Mouse (Mus musculus) ES-CJ7 (cell line): Measurements from ENCODE around the gene Gm45234.
"Not testable (repeated sequence)": the region's sequence is repeated elsewhere in the genome, so short reads cannot be mapped to it uniquely, and the experiment has no call there.

ENCODE experiments used
- DNase-seq: peaks from one replicate; pipeline ENCODE4 v3.0.0; 2011; ENCODE audit warnings: low read depth, low spot score

The Gm45234 gene

DNA sequence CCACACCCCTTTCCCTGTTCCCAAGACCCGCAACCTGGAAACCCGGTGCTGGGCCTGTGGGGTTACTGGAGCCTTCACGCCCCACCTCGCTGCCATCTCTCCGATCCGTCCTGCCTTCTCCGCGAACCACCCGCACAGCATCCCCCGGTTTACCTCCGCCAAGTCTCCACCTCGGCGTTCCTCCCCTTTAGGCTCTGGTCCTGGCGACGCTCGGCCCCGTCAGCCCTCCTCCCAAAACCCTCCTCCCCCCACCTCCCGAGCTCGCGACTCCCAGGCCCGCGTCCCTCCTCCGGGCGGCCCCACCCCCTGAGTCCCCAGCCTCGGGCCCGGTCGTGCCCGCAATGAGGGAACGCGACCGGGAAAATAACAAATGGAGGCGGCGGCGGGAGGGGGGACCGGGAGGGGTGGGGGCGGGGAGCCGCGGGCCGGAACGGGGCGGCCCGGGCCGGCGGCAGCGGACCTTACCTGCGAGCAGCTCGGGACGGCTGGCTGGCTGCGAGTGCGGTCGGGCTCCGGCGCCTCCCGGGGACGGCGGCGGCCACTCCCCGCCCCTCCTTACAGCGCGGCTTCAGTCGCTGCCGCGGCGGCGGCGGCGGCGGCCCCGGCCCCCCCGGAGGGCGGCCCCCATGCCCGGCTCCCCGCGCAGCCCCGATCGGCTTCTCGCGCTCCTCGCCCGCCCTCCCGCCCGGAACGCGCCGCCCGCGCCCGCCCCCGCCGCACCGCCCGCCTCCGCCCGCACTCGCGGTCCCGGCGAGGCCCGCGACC, at the start of gene Gm45234, which contains the start of gene Atn1:
Gm45234 (minus strand) TSS at position 191 of the 765 bp plus-strand sequence.
Atn1 (minus strand) TSS at position 694 of the 765 bp plus-strand sequence.
- DNase-seq, result peak; percentile 78

DNA sequence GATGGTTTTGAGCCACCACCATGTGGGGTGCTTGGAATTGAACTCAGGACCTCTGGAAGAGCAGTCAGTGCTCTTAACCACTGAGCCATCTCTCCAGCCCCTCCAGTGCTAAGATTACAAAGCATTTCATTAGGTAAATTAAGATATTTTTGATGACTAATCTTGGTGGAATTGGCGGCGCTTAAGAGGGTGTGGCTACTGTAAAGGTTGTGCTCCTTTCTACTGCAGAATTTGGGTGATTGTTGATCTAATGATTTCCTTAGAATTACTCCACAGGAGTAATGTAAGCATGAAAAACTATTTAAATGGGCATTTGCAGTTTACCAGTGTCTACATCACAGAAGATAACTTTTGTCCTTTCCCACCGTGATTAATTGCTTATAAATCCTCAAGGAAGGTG, 48.5 kb upstream of the Gm45234 start:
- DNase-seq, result peak; percentile 64

DNA sequence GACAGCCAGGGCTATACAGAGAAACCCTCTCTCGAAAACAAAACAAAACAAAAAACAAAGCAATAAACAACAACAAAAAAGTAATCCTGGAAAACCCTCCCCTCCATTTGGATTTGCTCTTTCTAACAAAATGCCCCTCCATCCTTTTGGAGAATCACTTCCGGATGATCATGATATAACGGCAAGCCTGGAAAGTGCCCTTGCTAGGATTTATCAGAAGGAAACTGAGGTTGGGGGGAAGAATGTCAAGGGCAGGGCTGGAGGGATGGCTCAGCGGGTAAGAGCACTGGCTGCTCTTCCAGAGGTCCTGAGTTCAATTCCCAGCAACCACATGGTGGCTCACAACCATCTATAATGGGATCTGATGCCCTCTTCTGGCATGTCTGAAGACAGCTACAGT, 47.9 kb upstream of the Gm45234 start:
- DNase-seq, result not testable (repeated sequence)

DNA sequence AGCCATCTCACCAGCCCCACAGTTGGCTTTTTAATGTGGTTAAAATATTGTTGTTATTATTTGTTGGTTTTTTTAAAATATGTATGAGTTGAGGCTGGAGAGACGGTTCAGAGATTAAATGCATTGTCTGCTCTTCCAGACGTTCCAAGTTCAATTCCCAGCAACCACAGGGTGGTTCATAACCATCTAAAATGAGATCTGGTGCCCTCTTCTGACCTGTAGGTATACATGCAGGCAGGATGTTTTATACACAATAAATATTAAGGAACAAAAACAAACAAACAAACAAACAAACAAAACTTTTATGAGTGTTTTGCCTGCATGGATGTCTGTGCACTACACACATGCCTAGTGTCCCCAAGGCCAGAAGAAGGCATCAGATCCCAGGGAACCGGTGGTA, 47.2 kb upstream of the Gm45234 start:
- DNase-seq, result peak; percentile 68

- peak; percentile 85 for DNase-seq
These were observed 46.6 kb upstream of the Gm45234 start for GRCm38 (mm10) chr6:124802400-124802799.

DNA sequence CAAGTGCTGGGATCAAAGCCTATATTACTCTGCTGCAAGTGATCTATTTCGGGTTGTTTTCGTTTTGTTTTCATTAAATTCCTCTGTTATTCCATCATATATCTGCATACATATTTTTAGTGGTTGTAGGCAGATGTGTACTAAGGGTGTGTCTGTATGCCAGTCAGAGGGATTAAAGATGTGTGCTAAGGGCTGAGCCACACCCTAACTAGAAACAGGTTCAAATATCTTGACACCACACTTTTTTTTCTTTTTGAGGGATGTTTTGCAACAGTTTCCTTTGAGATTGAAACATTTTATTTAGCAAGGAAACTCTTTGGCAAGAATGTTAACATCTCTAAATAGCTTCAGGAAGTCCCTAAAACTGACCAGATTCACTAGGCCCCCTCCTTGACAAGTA, 40.4 kb upstream of the Gm45234 start:
- DNase-seq, result no peak

- DNase-seq, result no peak
These were observed 40.0 kb upstream of the Gm45234 start for GRCm38 (mm10) chr6:124795781-124796180.

DNA sequence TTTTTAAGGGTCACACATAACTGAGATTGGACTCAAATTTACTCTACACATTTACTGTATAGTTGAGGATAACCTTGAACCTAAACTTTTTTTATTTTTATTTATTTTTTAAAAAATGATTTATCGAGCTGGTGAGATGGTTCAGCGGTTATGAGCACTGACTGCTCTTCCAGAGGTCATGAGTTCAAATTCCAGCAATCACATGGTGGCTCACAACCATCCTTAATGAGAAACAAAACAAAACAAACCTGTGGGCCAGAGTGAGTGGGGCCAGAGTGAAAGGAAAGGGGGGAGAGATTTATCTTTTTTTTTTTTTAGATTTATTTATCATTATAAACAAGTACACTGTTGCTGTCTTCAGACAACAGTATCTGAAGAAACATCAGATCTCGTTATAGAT, 36.1 kb upstream of the Gm45234 start:
- no peak for DNase-seq

DNA sequence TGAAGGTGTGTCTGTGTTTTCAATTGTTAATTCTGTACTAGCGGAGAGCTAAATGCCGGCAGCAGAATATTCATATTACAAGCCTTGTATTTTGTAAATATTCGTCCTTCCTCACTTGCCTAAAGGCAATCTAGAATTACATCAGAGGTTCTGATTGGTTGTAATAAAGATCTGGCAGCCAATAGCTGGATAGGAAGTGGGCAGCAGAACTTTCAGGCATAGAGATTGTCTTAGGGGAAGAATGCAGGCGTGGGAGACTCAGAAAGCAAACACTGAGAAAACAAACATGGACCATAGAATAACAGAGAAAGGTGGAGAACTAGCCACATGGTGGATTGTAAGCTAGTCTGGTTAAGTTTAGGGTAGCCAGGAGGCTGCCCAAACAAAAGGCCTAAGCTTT, 34.3 kb upstream of the Gm45234 start:
- DNase-seq, result no peak

- peak; percentile 91 for DNase-seq
These were observed 33.7 kb upstream of the Gm45234 start for GRCm38 (mm10) chr6:124789519-124789918.

DNA sequence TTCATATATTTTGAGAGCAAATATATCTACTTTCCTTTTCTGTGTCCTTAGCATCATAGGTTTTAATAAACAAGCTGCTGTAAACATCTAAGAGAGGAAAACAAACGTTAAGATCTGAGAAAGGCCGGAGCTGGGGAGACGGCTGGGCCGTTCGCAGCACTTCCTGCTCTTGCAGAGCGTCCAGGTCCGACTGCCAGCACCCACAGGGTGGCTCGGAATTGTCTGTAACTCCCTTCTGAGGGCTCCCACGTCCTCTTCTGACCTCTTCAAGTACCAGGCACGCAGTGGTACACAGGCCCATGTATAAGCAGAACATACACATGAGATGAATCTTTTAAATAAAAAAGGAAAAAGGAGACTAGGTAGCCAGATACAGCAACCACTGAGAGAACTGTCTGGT, 31.9 kb upstream of the Gm45234 start:
- DNase-seq, result no peak

DNA sequence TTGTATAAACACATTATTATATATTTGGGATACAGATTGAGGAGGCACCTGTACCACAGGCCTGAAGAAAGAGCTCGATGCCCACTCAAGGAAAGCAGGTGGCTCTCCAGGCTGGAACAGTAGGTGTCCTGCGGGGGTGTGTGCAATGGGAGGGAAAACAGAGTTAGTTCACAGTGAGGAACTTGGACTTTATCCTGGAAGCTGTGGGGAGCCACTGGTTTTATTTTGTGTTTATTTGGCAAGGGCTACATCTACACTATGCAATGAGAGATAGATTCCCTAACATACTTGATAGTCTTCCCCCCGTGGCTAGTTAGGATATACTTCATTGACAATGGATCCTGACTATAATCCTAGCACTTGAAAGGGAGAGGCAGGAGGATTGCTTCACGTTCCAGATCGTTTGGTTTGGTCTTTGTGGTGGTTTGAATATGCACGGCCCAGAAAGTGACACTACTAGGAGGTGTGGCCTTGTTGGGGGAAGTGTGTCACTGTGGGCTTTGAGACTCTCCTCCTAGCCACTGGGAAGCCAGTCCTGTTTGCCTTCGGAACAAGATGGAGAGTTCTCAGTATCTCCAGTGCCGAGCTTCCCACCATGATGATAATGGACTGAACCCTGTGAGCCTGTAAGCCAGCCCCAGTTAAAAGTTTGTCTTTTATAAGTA, 31.1 kb upstream of the Gm45234 start:
- DNase-seq, result no peak

DNA sequence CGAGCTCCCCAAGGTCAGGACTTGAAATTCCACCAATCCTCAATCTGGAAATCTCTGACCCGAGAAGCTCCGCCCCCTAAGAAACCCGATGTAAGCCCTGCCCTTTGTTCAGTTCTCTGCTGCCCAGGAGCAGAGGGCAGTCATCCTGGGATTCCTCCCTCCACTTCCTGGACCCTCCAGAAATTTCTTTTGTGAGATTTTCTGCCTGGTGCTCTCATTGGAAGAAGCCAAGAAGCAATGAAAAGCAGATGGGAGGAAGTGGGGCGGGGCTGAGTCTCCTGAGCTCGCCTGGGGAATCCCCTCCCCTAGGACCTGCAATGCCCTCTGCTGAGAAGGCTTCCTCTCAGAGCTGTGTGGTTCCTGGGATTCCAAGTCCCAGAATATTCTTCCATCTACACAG, 26.6 kb upstream of the Gm45234 start:
- peak; percentile 94 for DNase-seq

DNA sequence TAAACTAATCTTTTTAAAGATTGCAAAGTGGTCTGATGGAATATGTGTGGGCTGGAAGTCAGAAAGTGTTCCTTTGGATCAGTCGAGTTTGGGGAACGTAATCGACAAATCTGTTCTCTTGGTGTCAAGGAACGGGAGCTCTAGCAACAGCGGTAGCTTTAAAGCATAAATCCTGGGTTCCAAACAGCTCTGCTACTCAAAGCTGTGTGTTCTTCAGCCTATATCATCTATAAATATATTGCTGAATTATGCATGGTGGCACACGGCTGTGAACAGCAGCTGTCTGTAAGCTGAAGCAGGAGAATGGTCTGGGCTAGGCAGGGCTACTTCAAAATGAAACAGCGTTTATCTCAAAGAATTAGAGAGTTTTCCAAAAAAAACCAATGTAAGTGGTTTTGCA, 25.1 kb upstream of the Gm45234 start:
- no peak for DNase-seq

DNA sequence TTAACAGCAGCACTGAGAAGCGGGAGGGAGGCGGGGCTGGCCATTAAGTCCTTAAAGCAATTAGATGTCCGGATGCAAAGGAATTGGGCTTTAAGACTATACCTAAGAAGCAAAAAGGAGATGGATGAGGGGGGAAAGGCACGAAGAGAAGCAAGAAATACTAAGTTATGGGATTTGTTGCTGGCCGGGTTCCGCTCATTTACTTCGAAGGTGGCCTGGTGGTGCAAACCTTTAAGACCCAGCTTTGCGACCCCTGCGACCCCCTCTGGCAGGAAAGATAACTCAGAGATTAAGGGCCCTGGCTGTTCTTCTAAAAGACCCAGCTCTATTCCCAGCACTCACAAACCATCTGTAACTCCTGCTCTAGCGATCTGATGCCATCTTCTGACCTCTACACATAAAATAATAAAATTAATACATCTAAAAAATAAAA, 24.2 kb upstream of the Gm45234 start:
- DNase-seq, result peak; percentile 66

GRCm38 (mm10) chr6:124779222-124779983, 23.6 kb upstream of the Gm45234 start, which contains the start of gene Lrrc23:
TSS of gene Lrrc23 (minus strand) at chr6:124779727.
- DNase-seq, result peak; percentile 81

DNA sequence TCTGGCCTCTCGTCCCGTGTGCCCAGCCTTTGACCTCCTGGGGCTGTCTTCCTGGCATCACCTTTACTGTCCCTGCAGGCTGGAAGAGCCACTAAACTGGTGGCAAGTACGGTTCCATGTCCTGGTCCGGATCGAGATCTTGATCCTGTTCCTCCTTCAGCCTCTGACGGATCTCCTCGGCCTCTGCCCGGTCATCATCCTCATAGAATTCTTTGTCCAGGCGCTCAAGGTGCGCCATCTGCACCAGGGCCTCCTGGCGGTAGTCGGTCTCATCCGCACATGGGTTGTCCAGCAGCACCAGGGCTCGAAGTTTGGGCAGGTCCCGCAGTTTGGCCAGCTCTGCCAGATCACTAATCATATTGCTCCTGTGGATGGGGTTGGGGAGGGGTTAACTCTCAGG, 14.7 kb upstream of the Gm45234 start:
- no peak for DNase-seq

DNA sequence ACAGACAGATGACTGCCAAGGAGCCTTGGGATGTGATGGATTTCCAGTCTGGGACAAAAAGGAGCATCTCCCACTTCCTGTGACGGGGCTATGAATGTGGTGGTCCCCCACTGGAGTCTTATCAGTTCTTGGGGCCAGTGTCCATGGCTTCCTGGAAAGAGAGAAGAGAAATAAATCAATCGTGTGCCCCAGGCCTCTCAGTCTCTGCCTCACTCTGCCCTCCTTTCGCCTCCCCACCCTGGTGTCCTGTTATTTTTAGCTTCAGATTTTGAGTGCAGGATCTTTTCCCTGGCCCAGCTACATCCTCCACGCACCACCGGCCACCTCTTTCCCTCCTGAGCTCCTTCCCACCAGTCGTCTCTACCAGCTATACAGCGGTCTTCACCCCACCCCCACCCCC, 14.2 kb upstream of the Gm45234 start:
- no peak for DNase-seq

DNA sequence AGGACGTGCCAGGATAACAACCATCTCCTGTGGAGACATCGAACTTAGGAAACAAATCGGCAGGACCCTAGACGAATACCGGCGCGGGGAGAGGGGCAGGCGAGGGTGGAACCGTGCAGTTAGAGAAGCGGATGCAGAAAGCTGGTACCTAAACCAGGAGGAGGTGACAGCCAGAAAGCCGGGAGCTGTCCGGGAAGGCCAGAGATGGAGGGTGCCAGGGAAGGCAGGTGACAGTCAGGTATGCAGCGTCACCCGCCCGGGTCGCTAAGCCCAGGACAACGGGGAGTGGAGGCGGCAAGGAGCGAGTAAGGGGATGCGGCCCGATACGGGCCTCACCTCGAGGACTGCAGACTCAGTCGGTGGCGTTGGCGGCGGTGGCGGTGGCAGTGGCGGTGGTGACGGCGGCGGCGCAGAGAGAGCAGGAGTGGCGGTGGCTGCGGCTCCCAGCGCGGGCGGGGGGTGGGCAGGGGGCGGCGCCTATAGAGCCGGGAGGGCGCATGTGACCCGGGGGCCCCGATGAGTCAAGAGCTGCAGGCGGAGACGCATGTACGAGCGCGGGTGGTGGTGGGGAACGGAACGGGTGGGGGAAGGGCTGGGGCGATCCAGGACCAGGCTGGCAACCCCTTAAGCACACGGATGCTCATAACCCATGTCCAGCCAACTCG, 13.4 kb upstream of the Gm45234 start, which contains the start of gene Eno2:
Eno2 (minus strand) TSS at position 573 of the 665 bp plus-strand sequence.
- DNase-seq, result peak; percentile 41

- DNase-seq, result no peak
These were observed 12.9 kb upstream of the Gm45234 start for GRCm38 (mm10) chr6:124768704-124769044.

DNA sequence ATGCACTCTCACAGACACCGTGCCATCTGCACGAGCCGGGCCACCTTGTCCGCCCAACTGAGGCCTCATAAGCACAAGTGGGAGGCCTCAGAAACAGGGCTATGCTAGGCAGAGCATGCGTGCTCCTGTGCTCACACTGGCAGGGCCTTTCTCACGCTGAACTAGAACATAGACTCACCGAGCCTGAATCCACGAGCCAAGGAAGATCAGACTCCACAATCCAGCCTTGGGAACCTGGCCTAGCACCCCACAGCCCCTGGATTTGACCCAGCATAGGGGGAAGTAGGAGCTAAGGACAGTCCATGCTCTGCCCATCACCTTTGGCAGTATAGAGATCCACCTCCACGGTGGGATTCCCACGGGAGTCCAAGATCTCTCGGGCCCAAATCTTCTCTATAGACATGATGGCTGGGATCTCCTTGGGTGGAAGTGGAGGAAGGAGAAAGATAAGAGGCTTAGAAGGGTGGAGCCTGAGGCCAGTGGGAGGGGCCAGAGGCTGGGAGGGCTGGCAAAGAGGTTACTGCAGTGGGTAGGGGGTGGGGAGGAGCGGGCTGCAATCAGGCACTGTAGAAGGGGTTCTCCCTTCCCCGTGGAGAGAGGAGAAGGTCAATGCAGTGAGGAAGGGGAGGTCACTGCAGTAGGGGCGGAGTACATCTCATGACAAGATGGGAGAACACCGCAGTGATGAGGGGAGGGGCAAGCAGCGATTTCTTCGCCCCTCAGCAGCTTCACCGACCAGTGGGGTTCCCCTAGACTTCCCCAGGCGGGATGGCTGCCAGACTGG, 12.3 kb upstream of the Gm45234 start:
- peak; percentile 88 for DNase-seq
